Mouse (Mus musculus): ENCODE results near the gene Atp6v1g2.

- no peak for TF ChIP-seq CTCF (IDR thresholded peaks at IDR 0.05; ENCODE audit: borderline replicate concordance, insufficient read depth, low read depth, low read length)
- no peak for TF ChIP-seq POLR2A (IDR thresholded peaks at IDR 0.05; ENCODE audit: borderline replicate concordance, insufficient read depth, low read length)
Measured at GRCm38 (mm10) chr17:35213071-35213470, 20.4 kb upstream of the Atp6v1g2 start.

All from cerebellum, adult 2 months (tissue).